Mouse (Mus musculus) heart, postnatal 0 days (tissue): ENCODE data around the gene Wnt4. TPM values are rescaled to one million over a fixed set of nuclear protein-coding genes. Genes with fewer than 3 reads are reported as not detected.

Experiments used
- ATAC-seq: fragments of 200-750 bp; cut with Nextera tagmentation; 2 replicates; pipeline ENCODE4 v1.8.0; 2017; ENCODE audit warnings: low read depth, moderate number of reproducible peaks, moderate library complexity; ENCODE audit not compliant: insufficient read depth
- DNase-seq: peaks from one replicate; pipeline ENCODE4 v3.0.0-alpha.2; 2016; ENCODE audit warnings: low spot score
- H3K27ac ChIP-seq: fragments of 300-500 bp; sonication (generic); 2 replicates; pipeline ENCODE4 v1.5.1; 2014; ENCODE audit warnings: low read depth, mild to moderate bottlenecking
- H3K27me3 ChIP-seq: fragments of 300-500 bp; sonication (generic); 2 replicates; pipeline ENCODE4 v1.6.1; 2014; ENCODE audit warnings: low read length, mixed read lengths; ENCODE audit not compliant: control insufficient read depth, insufficient read depth
- H3K36me3 ChIP-seq: fragments of 300-500 bp; sonication (generic); replicated peaks from 2 replicates; pipeline ENCODE4 v1.6.1; 2014; ENCODE audit warnings: low read length, mixed read lengths; ENCODE audit not compliant: control insufficient read depth, insufficient read depth
- H3K4me1 ChIP-seq: fragments of 300-500 bp; sonication (generic); 2 replicates; pipeline ENCODE4 v1.6.1; 2014; ENCODE audit warnings: antibody characterized with exemption; ENCODE audit not compliant: control insufficient read depth, insufficient read depth
- H3K4me2 ChIP-seq: fragments of 300-500 bp; sonication (generic); 2 replicates; pipeline ENCODE4 v1.6.1; 2014; ENCODE audit warnings: low read depth, mild to moderate bottlenecking, low read length, moderate library complexity
- H3K4me3 ChIP-seq: fragments of 300-500 bp; sonication (generic); 2 replicates; pipeline ENCODE4 v1.5.1; 2014; ENCODE audit warnings: low read depth, low read length
- H3K9ac ChIP-seq: fragments of 300-500 bp; sonication (generic); replicated peaks from 2 replicates; pipeline ENCODE4 v1.6.1; 2014; ENCODE audit warnings: low read depth, low read length, mixed read lengths
- H3K9me3 ChIP-seq: fragments of 300-500 bp; sonication (generic); replicated peaks from 2 replicates; pipeline ENCODE4 v1.6.1; 2016; ENCODE audit warnings: low read length; ENCODE audit not compliant: control insufficient read depth
- CTCF ChIP-seq: IDR thresholded peaks from 2 replicates; pipeline ENCODE4 v1.5.1; 2016; ENCODE audit warnings: antibody characterized with exemption, control low read depth, low read depth
- EP300 ChIP-seq: IDR thresholded peaks from 2 replicates; pipeline ENCODE4 v1.6.1; 2016; ENCODE audit warnings: antibody characterized with exemption, low read depth
- WGBS: fragments of 180-500 bp; shearing (Covaris S2); extraction: QIAGEN DNeasy Blood & Tissue Kit; methylation state at CpG from one replicate; pipeline ENCODE4 v1.1.7; 2014; 5-methylcytosine and 5-hydroxymethylcytosine counted together
- polyA plus RNA-seq: library from polyadenylated mRNA; unstranded; fragments of >200 nt; fragmentation: Nextera tagmentation; extraction: Ambion mirVana; gene quantifications from 2 replicates; pipeline ENCODE4 v1.2.1, GENCODE M21; 2015
- total RNA-seq: library from RNA; depleted of rRNA; stranded (reverse); fragments of >200 nt; gene quantifications from 2 replicates; pipeline ENCODE4 v1.2.3, GENCODE M21; 2014; ENCODE audit warnings: low replicate concordance

Gene Wnt4
- total and polyA plus RNA-seq, 2 experiments from 2014 or later = 0.36 to 2.9 TPM

GRCm38 (mm10) chr4:137306577-137306888 lies 29.2 kb downstream of the Wnt4 start:
- Histone ChIP-seq H3K4me1 (no peaks in the 10 kb centered on the region), H3K27ac (0 out of 2 replicates have a peak overlapping the region, but pooled peaks have one; percentile 9), H3K9ac (0 out of 2 replicates have a peak overlapping the region, but pooled peaks have one; percentile 2), H3K4me2 (no peak overlapping the region), H3K4me3 (no peak overlapping the region), H3K9me3 (no peaks in the 10 kb centered on the region), H3K27me3 (no peaks in the 10 kb centered on the region), H3K36me3 (no peaks in the 10 kb centered on the region)
- no peak for ATAC-seq
- TF ChIP-seq CTCF = no peak
- TF ChIP-seq EP300 = no peak
- 70% methylated on average over 8 of the region's 8 CpGs for WGBS
- no peak for DNase-seq

DNA sequence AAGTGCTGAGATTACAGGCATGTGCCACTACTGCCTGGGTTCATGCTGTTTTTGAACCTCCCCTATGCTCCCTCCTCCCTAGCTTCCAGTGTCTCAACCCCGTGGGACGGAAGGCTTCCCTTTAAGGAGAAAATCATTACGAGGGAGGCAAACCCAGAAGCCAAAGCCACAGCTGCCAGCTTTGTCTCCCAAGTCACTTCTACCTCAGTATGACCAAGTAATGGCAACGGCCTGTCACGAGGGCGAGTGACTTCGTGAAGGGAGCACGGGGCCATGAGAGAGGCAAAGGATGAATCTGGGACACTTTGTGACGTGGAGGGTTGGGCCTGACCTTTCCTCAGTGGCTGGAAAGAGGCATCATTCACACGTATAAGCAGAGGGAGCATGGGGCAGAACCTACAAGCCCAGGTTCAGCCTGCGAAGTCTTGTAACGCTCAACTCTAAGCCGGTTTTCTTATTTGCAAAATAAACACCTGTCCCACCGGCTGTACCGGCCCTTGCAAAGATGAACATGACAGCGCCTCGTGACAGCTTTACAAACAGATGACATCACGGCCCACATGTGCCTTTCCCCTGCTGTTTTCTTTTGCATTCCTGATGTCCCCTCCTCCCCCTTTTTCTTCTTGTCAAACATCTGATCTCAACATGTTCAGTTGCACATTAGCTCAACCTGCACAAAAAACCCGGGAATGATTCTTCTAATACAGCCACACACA lies 29.9 kb downstream of the Wnt4 start:
- TF ChIP-seq CTCF = no peak
- no peak for TF ChIP-seq EP300
- ATAC-seq = no peak
- WGBS = 83% methylated on average over 19 of the region's 19 CpGs

GRCm38 (mm10) chr4:137308377-137308776 lies 31.1 kb downstream of the Wnt4 start:
- WGBS = 48% methylated on average over 5 of the region's 5 CpGs
- no peak overlapping the region for H3K4me2 ChIP-seq
- no peaks in the 10 kb centered on the region for H3K9me3 ChIP-seq
- H3K4me1 ChIP-seq = no peaks in the 10 kb centered on the region
- no peaks in the 10 kb centered on the region for H3K36me3 ChIP-seq
- no peaks in the 10 kb centered on the region for H3K27me3 ChIP-seq
- ATAC-seq (no peak), DNase-seq (peak; percentile 67)
- H3K4me3 ChIP-seq = no peak overlapping the region
- H3K9ac ChIP-seq = no peak overlapping the region
- no peak overlapping the region for H3K27ac ChIP-seq
- TF ChIP-seq CTCF (peak; percentile 75), EP300 (no peak)

More for the DNA sequence above, 29.9 kb downstream of the Wnt4 start:
- Histone ChIP-seq H3K9me3 (no peaks in the 10 kb centered on the region), H3K27ac (no peak overlapping the region), H3K4me2 (no peak overlapping the region), H3K36me3 (no peaks in the 10 kb centered on the region), H3K9ac (no peak overlapping the region), H3K4me3 (no peak overlapping the region), H3K4me1 (no peaks in the 10 kb centered on the region), H3K27me3 (no peaks in the 10 kb centered on the region)
- no peak for DNase-seq

DNA sequence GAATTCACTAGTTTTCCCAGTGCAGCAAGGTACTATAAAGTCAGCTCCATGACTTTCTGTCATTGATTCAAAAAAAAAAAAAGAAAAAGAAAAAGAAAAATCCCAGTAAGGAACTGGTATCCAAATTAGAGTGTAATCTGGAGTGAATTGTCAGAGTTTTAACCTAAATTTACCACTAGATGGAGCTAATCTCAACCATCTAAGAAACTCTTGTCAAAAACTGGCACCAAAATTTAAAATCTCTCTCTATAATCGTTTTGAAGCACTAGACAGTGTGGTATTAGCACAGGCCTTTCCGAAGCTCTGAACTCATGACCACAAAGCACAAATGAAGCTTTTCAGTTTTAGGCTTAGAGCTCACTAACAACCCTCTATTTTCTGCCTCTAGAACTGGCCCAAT lies 36.2 kb downstream of the Wnt4 start:
- ATAC-seq (no peak), DNase-seq (peak; percentile 27)
- no peaks in the 10 kb centered on the region for H3K27me3 ChIP-seq
- no peak overlapping the region for H3K4me3 ChIP-seq
- WGBS = 47% methylated on average over 2 of the region's 2 CpGs
- no peaks in the 10 kb centered on the region for H3K9me3 ChIP-seq
- no peak overlapping the region for H3K9ac ChIP-seq
- H3K36me3 ChIP-seq = peaks cover 12% of the 10 kb centered on the region; the same call in 1 of the 2 replicates
- no peak overlapping the region for H3K27ac ChIP-seq
- H3K4me1 ChIP-seq = peaks cover 9% of the 10 kb centered on the region
- H3K4me2 ChIP-seq = no peak overlapping the region
- no peak for TF ChIP-seq CTCF
- TF ChIP-seq EP300 = no peak

DNA sequence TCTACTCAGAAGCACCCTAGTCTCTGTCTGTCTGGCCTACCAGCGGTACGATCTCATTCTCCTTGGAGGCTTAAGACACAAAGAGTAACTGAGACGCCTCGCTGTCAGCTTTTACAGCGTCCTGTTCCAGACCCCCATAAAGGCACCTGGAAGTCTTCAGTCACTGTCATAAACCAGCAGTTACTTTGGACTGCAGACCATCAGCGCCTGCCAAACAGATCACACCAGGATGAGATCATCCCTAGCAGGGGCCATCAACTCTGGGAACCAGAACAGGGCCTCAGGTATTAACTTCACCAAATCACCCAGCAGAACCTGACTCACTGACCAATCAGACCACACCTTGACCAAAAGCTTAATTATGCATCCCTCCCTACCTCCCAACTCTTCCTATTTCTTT lies 37.3 kb downstream of the Wnt4 start:
- TF ChIP-seq EP300 (no peak), CTCF (no peak)
- no peaks in the 10 kb centered on the region for H3K27me3 ChIP-seq
- H3K27ac ChIP-seq = no peak overlapping the region
- H3K9me3 ChIP-seq = no peaks in the 10 kb centered on the region
- H3K4me2 ChIP-seq = no peak overlapping the region
- DNase-seq (no peak), ATAC-seq (no peak)
- WGBS = 48% methylated on average over 6 of the region's 6 CpGs
- peaks cover 16% of the 10 kb centered on the region for H3K36me3 ChIP-seq
- H3K4me3 ChIP-seq = no peak overlapping the region
- H3K9ac ChIP-seq = no peak overlapping the region
- H3K4me1 ChIP-seq = peaks cover 9% of the 10 kb centered on the region

DNA sequence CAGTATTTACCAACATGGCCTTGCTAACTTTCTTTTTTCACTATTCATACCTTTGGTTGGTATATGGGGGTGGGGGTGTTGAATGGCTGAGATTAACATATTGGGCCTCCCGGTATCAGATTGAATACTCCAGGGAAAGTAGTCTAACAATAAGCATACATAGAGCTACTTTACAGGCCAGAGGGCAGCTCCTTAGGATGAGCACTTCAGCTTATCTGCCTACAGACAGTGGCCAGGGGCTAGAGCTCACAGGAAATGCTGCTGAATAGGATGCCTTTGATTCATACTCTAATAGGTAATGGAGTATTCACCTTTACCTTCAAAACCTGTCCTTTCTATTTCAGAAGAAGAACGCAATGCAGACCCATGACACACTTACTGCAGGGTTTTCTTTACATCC lies 37.8 kb downstream of the Wnt4 start:
- 79% methylated on average over 2 of the region's 2 CpGs for WGBS
- ATAC-seq = no peak
- TF ChIP-seq EP300 = no peak
- TF ChIP-seq CTCF = no peak

More for the DNA sequence above, 37.8 kb downstream of the Wnt4 start:
- H3K4me1 ChIP-seq = peaks cover 9% of the 10 kb centered on the region
- peaks cover 18% of the 10 kb centered on the region for H3K36me3 ChIP-seq
- no peak overlapping the region for H3K27ac ChIP-seq
- no peak for DNase-seq
- H3K27me3 ChIP-seq = no peaks in the 10 kb centered on the region
- no peak overlapping the region for H3K4me2 ChIP-seq
- no peaks in the 10 kb centered on the region for H3K9me3 ChIP-seq
- no peak overlapping the region for H3K4me3 ChIP-seq
- no peak overlapping the region for H3K9ac ChIP-seq
